Mouse (Mus musculus): ENCODE measurements around the gene Ergic1. TPM values are rescaled to one million over a fixed set of nuclear protein-coding genes. Genes with fewer than 3 reads are reported as not detected.
A peak's percentile ranks its signal among the peaks of the same experiment; 100 is the strongest.

Ergic1 gene
- polyA plus RNA-seq, 2 experiments from 2014 or later, result 37.2 to 77.2 TPM

DNA sequence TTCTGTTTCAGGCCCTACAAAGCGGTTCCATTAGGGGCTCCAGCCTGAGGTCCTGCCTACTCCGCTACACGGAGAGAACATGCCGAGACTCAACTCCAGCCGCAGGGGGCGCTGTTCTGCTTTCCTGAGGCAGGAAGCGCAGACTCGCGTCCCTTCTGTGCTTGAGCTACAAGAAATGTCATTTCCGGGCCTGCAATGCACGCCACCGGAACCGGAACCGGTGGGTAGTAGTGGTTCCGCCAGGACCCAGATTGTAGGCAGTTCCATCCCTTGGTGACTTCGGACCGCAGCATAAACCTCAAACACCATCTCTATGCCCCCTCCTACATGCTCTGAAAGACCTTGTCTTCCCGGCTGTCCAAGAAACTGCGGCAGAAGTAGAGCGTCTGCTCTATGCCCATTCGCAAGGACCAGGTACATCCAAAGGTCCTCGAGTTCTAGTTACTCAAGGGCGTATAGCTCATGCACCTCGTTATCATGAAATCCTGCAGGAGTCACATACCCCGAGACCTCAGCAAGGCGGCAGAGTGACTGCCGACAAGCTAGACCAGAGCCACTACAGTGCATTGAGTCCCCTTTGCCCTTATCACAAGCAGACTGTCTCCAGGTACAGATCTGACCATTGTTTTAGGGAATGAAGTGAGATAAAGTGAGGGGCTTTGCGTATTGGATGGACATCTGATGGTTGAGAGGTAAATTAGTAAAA, 101.8 kb downstream of the Ergic1 start, which contains the start of gene Atp6v0e:
Gene Atp6v0e, plus strand, starts transcription at position 254 of the 706 bp plus-strand sequence.
- peak; percentile 98 for ATAC-seq

DNA sequence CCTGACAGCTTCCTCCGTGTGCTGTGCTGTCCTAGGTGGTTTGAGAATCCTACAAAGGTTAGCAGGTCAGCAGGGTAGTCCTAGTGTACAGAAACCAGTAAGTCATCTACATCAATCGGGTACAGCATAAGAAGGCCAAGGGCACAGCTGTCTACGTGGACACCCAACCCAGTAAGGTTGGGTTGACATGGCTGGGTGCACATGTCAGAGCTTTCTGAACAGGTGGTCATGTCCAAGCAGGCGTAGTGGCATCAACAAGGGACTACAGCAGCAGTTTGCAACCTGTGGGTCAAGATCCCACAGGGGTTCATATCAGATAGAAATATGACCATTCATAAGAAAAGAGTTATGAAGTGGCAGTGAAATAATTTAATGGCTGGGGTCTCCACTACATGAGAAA, 104.3 kb downstream of the Ergic1 start:
- no peak for ATAC-seq

DNA sequence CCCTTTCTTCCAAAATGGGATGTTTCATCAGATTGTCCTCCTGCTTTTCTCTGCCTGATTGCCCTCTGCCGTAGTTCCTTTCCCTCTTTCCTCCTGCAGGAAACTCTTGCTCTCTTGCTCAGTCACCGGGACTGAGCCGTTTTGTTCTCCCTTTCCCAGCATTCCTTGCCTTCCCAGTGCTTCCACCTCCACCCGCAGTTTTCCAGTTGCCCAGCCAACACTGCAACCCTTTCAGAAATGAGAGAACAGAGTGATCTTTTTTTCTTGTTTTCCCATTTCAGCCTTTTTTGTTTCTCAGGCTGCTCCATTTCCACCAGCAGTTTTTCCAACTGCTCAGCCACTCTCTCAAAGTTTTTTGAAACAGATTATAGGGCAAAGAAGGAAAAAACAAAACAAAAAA, 110.0 kb downstream of the Ergic1 start:
- no peak for ATAC-seq

DNA sequence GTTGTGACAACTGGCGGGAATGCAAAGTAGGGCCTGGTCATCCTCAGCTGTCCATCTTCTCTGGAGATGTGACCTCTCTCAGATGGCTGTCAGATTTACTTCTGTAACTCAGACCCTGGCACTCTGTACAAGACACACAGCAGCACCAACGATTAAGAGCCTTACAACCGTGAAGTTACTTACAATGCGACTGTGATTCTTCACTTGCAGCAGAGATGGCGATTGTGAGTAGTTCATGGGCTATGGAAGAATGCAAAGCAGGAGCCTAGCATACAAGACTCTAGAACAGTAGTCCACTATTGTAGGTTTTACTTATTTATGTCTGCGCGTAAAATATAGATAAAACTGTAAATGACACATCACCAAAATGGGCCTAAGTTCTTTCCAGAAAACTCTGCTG, 114.6 kb downstream of the Ergic1 start:
- ATAC-seq, result no peak

DNA sequence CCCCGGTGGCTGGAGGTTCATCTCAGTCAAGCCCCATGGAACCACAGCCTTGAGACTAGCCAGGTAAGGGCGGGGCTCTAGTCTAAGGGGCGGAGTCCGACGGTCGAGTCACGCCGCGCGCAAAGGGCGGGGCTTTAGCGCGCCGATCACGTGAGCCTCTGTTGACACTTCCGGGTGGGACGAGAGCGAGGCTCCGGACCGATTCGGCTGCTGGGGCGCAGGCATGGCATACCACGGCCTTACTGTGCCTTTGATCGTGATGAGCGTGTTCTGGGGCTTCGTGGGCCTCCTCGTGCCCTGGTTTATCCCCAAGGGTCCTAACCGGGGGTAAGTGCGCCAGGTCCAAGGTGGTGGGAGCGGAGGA, 114.9 kb downstream of the Ergic1 start:
- ATAC-seq, result peak; percentile 97

DNA sequence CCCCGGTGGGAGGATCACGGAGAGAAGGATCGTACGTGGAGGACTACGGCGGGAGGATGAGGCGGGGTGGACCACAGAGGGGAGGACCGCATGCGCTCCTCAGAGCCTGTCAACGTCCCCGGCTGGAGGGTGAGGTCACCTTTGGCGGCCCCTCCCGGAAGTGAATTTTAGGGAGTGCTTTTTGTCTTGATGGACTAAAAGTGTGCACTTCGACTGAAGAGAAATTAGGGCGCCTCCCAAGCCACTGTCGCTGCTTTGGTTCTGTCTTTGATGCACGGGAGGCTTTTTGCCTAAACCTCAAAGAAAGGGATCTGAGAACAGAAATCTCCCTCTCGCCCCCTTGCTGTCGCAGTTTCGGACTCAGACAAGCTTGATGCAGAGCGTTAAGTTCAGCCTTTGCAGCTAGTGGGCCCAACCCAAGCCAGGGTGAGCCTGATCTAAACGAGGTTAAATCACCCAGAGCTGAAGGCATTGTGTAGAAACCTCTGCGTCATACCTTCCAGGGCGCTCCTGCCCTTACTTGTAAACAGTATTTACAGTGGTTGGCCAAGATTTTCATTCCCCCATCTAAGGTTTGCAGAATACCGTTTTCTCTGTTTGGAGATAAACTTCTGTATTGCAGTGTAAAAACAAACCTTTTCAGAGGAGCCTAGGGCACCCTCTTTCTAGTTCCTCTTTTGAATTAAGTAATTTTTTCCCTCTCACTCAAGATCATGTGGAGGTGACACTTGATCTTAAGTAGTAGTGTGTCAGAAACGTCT, 115.5 kb downstream of the Ergic1 start:
- peak; percentile 70 for ATAC-seq

DNA sequence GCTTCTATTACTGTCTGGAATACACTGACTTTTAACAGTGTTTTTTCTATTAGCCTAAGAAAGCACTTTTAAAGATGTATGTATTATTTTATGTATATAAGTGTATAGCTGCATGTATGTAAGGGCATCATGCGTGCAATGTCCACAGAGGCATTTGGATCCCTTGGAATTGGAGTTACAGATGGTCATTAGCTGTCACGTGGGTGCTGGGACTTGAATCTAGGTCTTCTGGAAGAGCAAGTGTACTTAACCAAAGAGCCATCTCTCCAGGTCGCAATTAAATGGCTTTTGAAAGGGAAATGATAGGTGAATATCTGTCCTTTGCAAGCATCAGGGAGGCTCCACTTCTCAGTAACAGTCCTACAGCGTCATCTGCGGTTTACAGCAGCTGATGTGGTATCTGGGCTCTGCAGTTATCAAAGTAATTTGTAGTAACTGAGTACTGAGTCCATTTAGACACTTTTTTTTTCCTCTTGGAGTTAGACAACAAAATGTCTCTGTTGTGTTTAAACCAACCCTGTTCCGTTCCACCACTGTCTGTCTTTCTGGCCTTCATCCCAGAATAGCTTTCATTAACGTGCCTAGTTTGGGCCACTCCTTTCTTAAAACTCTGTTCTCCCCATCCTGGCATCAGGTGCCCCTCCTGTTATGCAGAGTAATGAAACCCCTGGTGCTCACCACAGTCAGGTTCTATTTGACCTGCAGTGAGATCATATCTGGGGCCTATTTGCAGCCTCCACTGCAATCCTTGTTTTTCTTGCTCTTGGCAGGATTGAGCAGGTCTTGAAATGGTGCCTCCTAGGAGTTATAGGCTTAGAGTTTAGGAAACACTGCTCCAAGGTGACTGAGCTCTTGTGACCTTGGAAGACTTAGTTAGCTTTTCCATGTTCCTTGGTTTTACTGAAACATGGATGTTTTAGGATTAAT, 116.7 kb downstream of the Ergic1 start:
- no peak for ATAC-seq

DNA sequence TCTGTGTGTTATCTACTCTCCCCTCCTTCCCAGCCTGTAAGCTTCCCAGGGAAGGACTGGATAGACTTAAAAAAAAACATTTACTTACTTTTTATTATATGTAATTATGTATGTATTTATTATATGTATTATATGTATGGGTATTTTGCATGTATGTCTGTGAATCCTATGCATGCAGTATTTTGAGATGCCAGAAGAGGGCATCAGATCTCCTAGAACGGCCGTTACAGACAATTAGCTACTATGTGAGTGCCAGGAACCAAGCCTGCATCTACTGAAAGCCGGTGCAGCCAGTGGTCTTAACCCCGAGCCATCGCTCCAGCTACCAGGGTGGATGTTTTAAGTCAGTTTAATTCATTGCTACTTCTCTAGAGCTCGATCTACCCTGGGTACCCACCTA, 120.0 kb downstream of the Ergic1 start:
- ATAC-seq, result no peak

DNA sequence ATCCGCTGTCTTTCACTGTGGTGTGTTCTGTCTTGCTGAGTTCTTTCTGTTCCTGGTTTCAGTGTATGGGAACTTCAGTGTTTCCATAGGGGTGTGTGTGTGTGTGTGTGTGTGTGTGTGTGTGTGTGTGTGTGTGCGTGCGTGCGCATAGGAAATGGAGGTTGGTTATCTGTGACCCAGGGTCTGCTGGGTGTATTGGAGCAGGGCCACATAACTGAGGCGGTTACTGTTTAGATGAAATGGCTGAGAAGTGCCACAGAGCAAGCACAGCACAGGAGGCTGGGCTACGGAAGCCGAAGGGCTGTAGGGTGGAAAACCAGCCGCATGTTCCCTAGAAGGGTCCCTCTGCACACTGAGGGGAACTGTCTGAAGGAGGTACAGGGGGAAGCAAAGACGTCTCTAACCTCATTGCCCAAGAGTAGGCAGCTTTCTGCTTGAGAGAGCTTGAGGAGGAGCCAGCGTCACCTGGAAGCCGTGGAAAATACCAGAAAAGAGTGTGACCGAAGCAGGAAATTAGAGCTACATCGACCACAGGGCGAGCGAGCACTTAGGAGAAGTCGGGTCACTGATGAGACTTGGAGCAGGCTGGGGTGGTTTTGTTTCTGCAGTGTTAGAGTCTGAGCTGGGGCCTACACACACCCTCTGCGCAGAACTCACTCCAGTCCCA, 125.2 kb downstream of the Ergic1 start:
- ATAC-seq, result no peak

DNA sequence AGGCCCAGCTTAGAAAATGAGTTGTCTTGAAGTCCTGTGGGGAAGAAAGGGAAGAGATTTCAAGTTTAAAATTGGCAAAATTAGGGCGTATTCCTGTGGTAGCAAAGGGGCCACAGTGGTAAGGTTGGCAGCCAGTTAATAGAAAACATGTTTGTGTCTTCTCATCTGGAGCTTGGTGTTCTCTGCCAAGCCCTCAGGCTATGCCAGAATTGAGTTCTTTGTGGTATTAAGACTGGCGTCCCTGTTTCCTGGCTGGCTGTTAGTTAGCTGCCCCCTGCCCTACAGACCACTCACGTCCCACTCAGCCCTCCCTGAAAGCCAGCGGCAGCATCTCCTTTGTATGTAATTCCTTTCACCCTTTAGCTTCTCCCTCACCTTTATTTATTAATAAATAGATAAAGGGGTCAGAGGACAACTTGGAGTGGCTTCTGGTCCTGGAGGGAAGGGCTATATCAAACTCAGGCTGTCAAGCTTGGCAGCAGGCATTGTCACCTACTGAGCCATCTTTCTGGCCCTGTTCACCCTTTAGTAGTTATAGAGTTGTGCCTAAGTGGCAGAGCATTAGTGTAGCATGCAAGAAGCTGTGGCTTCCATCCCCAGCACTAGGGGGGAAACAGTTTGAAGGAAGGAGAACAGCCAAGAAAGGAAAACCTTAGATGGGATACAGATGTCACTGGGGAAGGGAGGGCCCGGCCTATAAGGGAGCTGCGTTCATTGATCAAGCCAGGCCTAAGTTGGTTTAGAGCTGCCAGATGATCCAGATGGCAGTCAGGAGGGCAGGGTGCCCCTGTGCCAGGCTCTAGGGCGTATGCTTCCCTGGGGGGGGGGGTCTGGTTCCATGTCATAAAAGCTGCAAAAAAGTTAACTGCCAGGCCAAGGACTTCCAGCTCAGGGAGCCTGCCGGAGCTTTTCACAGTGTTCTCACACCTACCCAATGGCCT, 127.8 kb downstream of the Ergic1 start:
- no peak for ATAC-seq

DNA sequence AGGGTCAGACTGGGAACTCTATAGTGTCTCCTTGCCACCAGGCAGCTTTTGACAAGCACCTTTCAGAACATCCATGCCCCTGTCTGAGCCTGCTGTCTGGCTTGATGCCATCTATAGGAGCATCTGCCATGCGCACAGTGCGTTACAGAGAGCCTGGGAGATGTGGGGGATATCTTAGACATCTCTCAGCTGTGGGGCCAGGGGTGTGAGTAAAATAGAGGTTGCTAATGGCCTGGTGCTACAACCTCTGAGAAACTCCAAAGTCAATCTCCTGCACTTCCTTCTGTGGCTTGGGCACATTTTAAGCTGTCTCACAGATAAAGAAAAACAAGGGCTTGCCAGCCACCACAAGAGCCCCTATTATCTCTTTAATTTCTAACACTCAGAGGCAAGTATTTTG, 128.5 kb downstream of the Ergic1 start:
- no peak for ATAC-seq

DNA sequence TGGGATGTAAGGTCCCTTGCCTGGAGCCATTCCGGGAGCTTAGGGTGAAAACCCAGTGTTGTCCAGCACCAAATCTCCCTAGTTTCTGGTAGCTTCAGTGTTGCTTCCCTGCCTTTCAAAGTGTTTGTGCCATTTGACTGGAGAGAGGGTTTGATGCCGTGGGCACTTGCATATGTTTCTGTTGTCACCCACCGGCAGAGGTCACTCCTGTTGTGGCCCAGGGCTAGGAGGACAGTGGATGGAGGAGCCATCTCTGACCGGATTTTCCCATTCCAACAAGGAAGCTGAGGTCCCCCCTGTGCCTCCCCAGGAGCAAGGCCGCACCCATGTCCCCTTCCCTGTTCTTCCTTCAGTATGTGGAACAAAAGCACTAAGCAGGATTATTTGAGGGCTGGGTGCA, 128.9 kb downstream of the Ergic1 start:
- ATAC-seq, result no peak

DNA sequence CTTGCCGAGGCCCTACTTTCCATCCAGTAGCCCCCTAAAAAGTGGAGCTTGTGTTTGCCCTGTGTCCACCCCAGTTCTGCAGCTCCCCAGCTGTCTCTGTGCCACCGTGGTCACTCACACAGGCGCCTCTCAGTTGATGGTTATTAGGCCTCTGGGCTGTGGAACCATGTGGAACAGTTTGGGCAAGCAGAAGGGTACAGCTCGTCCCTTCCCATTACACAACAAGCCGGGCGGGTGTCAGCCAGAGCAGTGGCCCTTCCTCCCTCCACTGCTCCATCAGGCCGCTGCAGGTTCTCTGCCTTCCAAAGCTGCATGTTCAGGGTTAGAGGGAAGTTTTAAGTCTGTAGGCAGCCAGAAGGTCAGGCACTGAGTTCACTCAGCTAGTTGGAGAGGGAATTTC, 129.8 kb downstream of the Ergic1 start:
- ATAC-seq, result no peak

DNA sequence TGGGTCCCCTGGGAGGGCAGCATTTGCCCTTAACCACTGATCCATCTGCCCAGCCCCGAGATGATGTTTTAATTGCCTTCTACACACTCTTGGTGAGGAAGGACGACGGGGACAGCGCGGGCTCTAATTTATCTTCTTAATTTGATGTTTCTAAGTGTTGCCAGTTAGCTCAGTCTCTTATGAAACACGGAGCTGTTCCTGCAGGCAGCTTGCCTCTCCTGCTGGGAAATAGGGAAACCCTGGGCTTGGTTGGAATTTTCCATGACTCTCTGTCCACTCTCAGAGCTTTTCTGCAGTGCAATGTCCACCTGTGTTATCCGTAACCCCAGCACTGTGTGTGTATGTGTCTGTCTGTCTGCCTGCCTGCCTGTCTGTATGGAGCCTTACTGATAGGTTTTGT, 132.1 kb downstream of the Ergic1 start:
- no peak for ATAC-seq

DNA sequence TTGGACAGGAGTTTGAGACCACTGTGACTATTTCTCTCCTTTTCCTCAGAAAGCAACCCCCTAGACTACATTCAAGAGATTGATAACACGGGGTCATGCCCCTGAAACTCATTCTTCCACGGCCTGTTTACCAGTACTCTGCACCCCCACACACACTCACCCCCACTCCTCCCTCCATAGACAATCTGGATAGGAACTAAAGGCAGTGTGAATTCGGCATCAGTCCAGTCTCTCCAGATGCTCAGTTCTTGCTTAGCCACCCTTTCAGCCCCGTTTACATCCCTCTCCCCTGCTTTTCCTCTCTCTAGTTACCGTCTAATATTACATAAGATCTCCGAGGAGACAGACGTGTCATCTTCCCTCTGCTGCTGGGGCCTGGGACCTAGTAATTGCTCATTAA, 132.9 kb downstream of the Ergic1 start:
- ATAC-seq, result no peak

DNA sequence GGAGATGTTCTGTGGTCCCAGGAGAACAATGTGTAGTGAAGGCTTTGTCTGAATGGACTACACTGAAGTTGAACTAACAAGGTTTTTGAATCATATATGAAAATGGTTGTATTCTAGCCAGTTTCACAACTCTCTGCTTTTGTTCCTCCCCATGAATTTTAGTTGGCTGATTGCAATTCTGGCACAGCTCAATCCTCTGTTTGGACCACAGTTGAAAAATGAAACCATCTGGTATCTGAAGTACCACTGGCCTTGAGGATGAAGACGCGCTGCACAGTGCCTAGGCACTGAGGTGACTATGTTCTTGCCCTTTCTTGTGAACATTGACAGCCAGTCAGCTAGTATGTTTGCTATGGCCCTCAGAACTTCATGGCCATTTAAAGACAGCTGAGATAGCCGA, 133.9 kb downstream of the Ergic1 start:
- no peak for ATAC-seq

DNA sequence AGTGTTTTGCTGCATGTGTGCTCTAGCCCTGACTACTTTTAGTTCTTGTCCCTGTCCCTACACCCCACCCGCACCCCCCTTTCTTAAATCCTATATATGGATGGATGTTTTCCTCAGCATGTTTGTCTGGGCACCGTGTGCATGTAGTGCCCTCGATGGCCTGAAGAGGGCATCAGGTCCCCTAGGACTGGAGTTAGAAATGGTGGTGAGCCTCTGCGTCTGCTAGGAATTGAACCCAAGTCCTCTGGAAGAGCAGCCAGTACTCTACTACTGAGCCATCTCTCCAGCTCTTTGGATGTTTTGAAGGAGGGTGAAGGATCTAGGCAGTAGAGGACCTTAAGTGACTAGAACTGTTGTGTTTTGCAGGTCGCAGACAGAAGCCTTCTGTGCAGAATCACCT, 137.6 kb downstream of the Ergic1 start:
- no peak for ATAC-seq

DNA sequence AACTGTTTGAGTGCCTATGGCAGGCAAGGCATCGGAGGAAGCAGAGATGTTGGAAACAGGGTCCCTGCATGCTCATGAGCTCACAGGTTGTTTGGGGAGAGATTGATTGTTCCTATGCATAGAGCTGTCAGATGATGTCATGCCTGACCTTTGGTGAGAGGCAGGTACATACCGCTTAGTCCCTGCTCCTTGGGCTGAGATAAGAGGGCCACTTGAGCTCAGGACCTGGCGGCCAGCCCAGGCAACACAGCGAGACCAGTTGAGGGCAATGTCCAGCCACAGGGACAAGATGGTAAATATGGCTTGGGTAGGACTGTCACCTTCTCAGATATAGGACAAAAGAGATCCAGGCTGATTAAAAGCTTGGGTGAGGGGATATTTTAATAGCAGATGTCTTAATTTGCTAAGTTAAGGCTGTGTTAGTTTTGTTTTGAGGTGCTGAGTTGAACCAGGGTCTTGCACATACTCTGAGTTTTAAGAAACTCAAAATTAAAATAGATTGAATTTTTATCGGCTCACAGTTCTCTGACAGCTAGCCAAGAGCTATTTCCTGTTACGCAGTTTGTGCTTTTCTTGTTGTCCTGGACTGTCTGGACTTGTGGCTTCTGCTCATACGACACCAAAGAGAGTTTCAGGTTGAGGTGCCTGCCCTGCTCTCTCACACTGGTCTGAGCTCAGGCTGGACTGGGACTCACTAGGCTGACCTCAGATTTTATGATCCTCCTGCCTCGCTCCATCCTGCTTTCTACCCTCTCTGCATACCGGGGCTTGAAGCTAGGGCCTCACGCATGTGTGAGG, 138.7 kb downstream of the Ergic1 start:
- ATAC-seq, result no peak

DNA sequence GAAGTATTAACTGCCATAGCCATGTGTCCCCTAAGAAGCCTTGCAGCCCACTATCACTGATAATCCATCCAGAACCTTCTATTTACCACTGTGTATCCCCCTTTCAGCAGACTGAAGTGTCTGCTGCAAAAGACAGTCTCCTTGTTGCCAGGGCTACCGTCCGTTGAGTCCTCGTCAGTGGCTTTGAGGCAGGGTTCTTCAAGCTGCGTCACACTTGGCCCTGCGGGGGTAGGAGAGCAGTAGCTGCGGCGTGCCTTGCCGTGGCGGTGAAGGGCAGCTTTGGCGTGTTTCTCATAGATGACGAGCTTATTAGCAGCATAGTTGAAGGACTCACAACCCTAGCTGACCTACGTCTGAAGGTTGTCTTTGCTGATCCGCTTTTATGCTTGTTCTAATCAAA, 140.3 kb downstream of the Ergic1 start:
- no peak for ATAC-seq

DNA sequence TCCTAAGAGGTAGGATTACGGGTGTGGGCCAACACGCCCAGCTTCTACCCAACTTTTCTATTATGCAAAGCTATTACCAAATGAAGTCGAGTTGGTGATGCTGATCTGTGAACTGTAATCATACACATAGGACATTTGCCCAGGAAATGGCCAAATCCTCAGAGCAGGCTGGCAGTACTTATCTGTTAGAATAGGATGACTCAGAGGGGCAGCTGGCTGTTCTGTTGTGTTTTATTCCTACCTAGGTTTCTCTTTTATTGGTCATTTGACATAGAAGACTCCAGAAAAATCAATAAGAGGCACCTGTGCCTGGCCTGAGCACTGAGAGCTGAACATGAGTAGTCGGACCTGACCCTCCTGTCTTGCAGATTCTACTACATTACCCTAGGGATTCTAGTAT, 141.3 kb downstream of the Ergic1 start:
- no peak for ATAC-seq

DNA sequence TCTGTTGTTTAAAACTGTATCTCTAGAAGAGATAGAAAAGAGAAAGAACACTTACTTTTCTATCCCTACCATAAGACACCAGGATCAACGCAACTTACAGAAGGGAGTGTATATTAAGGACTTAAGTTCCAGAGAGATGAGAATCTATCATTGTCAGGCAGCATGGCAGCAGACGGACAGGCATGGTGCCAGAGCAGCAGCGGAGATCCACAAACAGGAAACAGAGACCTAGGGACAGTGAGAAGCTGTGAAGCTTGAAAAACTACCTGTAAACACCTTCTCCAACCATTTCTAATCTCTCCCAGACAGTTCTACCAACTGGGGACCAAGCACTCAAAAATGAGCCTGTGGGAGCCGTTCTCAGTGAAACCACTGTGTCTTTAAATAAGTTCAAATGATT, 142.4 kb downstream of the Ergic1 start:
- no peak for ATAC-seq
